Mouse (Mus musculus): ENCODE measurements around the gene 1700086D15Rik. TPM values are rescaled to one million over a fixed set of nuclear protein-coding genes. Genes with fewer than 3 reads are reported as not detected.

1700086D15Rik gene
- polyA plus RNA-seq, 1 experiment, result not detected

DNA sequence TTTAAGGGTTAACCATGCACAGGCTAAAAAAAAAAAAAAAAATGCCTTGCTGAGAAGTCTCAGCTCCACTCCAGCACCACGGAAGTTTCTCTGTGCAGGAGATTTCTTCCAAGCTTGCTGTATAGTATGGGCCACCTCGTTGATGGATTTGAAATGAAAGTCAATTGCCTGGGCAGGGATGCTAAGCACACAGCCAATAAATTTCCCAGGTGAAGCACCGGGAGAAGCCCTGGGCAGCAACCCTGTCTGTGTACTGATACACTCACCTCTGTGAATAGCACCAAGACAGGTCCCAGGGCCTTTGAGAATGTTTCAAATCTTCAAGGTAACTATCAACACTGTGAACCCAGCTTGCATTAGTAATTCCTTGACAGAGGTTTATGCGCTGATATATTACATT lies 47.6 kb downstream of the 1700086D15Rik start:
- Histone ChIP-seq H3K4me3 (replicated peaks) (no peak overlapping the region), H3K27me3 (replicated peaks) (no peaks in the 10 kb centered on the region)
- TF ChIP-seq GATA1 (IDR thresholded peaks at IDR 0.05; ENCODE audit: borderline replicate concordance, low read length) (no peak), FLI1 (IDR thresholded peaks at IDR 0.05; ENCODE audit: low read length) (no peak)

DNA sequence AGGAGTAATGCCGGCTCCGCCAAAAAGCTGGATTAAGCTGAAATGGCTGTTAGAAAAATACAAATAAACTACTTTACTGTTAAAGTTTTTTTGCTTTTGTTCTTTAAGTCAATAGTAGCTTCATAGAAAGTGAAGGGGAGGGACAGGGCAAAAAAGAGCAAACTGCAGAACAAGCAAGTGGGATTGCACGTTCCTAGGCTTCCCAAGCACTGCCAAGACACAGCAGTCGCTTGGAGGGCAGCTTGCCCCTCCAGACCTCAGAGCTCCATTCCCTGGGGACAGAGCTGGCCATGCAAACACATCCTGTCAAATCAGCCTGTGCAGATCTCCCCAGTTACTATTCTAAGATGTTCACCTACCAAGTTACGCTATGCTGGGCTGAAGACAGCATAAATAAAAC lies 48.0 kb downstream of the 1700086D15Rik start:
- Histone ChIP-seq H3K9me3 (peaks cover 35% of the 10 kb centered on the region), H3K4me1 (no peaks in the 10 kb centered on the region), H3K27me3 (replicated peaks) (no peaks in the 10 kb centered on the region), H3K4me3 (replicated peaks) (no peak overlapping the region), H3K36me3 (replicated peaks; ENCODE audit: low read length) (no peaks in the 10 kb centered on the region)
- TF ChIP-seq FLI1 (IDR thresholded peaks at IDR 0.05; ENCODE audit: low read length) (no peak), GATA1 (IDR thresholded peaks at IDR 0.05; ENCODE audit: borderline replicate concordance, low read length) (no peak)

More for the DNA sequence above, 47.6 kb downstream of the 1700086D15Rik start:
- no peaks in the 10 kb centered on the region for H3K4me1 ChIP-seq
- H3K36me3 ChIP-seq (replicated peaks; ENCODE audit: low read length), result no peaks in the 10 kb centered on the region
- H3K9me3 ChIP-seq, result peaks cover 33% of the 10 kb centered on the region

DNA sequence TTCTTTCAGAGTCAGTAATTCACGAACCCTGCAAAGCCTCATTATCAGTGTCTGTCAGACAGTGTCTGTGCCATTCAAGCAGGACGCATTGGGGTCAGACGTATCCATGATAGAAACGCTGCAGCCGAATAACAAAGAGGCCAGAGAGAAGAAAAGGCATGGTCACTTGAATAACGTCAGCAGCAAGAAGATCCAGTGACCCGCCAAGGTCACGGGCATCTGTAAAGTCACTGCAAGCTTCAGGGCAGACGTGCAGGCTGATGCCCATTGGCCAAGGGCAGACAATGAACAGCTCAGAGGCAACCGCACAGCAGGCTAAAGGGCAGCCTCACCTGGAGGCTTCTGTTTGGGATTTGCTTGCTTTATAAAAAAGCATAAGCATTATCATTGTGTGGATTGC lies 49.6 kb downstream of the 1700086D15Rik start:
- no peak overlapping the region for H3K4me3 ChIP-seq (replicated peaks)
- no peaks in the 10 kb centered on the region for H3K27me3 ChIP-seq (replicated peaks)
- no peak for TF ChIP-seq FLI1 (IDR thresholded peaks at IDR 0.05; ENCODE audit: low read length)
- TF ChIP-seq GATA1 (IDR thresholded peaks at IDR 0.05; ENCODE audit: borderline replicate concordance, low read length), result no peak
- no peaks in the 10 kb centered on the region for H3K4me1 ChIP-seq
- H3K9me3 ChIP-seq, result peaks cover 27% of the 10 kb centered on the region
- no peaks in the 10 kb centered on the region for H3K36me3 ChIP-seq (replicated peaks; ENCODE audit: low read length)

DNA sequence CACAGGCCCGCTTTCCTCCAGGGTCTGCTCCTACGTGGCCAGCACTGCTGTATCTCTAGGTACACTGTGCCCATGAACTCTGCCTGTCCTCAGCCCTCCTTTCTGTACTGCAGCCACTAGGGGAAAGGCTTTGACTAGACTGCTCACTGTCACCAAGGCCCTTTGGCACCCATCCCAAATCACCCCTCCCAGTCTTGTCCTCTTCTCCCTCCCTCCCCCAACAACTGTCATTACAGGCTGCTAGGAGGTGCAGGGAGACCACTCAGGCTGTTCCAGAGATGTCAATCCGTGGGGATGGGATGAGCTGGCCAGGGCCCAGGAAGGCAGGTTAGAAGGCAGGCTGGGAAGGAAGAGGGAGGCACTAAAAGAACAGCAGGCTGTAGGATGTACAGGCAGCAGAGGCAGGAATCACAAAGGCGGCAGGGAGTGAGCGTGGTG lies 51.9 kb downstream of the 1700086D15Rik start:
- H3K9me3 ChIP-seq, result peaks cover 20% of the 10 kb centered on the region
- no peaks in the 10 kb centered on the region for H3K4me1 ChIP-seq
- TF ChIP-seq FLI1 (IDR thresholded peaks at IDR 0.05; ENCODE audit: low read length), result no peak
- TF ChIP-seq GATA1 (IDR thresholded peaks at IDR 0.05; ENCODE audit: borderline replicate concordance, low read length), result no peak
- H3K4me3 ChIP-seq (replicated peaks), result no peak overlapping the region
- H3K27me3 ChIP-seq (replicated peaks), result no peaks in the 10 kb centered on the region
- H3K36me3 ChIP-seq (replicated peaks; ENCODE audit: low read length), result no peaks in the 10 kb centered on the region

DNA sequence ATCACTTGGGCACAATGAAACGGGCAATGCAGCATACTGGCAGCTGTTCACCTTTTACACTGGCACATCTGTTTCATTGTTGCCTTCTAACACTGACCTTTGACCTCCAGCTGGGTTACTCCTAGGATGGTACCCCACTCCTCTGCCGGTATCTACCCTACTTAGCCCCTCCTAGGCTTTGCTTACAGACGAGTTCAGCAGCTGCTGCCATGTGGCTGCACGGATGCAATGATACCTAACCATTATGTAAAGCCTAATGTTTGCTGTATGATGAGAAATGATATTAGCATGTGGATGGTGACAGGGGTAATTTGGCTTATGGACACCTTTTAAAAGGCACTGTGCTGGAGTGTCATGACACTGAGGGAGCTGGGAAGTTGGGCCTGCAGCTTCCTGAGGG lies 52.5 kb downstream of the 1700086D15Rik start:
- TF ChIP-seq FLI1 (IDR thresholded peaks at IDR 0.05; ENCODE audit: low read length), result no peak
- no peak for TF ChIP-seq GATA1 (IDR thresholded peaks at IDR 0.05; ENCODE audit: borderline replicate concordance, low read length)
- H3K27me3 ChIP-seq (replicated peaks), result no peaks in the 10 kb centered on the region
- no peak overlapping the region for H3K4me3 ChIP-seq (replicated peaks)
- H3K4me1 ChIP-seq, result no peaks in the 10 kb centered on the region
- H3K9me3 ChIP-seq, result peaks cover 20% of the 10 kb centered on the region
- H3K36me3 ChIP-seq (replicated peaks; ENCODE audit: low read length), result no peaks in the 10 kb centered on the region

DNA sequence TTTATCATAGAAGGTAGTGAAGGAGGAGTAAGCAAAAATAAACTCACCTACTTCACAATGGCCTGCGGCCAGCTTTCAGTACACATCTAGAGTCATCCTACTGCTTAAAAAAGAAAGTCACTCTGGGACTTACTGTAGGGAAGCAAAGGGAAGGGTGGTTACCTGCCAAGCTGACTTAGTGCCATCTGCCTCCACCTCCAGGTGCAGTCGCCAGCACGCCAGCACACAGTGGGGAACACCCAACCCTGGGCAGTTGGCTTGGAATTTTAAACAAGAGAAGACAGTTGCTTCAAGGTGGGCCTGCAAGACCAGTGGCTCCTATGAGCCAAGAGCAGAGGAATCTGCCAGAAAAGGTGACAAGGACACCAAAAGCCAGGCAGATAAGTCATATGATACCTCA lies 55.6 kb downstream of the 1700086D15Rik start:
- TF ChIP-seq GATA1 (IDR thresholded peaks at IDR 0.05; ENCODE audit: borderline replicate concordance, low read length) (no peak), FLI1 (IDR thresholded peaks at IDR 0.05; ENCODE audit: low read length) (no peak)
- Histone ChIP-seq H3K4me3 (replicated peaks) (no peak overlapping the region), H3K27me3 (replicated peaks) (no peaks in the 10 kb centered on the region), H3K9me3 (peaks cover 20% of the 10 kb centered on the region), H3K36me3 (replicated peaks; ENCODE audit: low read length) (no peaks in the 10 kb centered on the region), H3K4me1 (0 out of 2 replicates have a peak, but pooled peaks cover 4% of the 10 kb centered on the region)

Other genes with a start within 250 kb of the 1700086D15Rik start
- 8.7 and 37.6 TPM in 2 replicates for gene Elac2, start 180.9 kb downstream of the 1700086D15Rik start, polyA plus RNA-seq (2012; ENCODE audit: insufficient read depth, low replicate concordance)
- gene Arhgap44, start 3.1 kb upstream of the 1700086D15Rik start, polyA plus RNA-seq (2012; ENCODE audit: insufficient read depth, low replicate concordance), result 0.03 TPM in 1 of 2 replicates, not detected in the other
- not detected in 2 replicates for gene Myocd, start 110.1 kb upstream of the 1700086D15Rik start, polyA plus RNA-seq (2012; ENCODE audit: insufficient read depth, low replicate concordance)

Measured in megakaryocyte, embryonic 14.5 days (primary cell).